Mouse (Mus musculus): ENCODE measurements around the gene Cdt1. TPM values are rescaled to one million over a fixed set of nuclear protein-coding genes. Genes with fewer than 3 reads are reported as not detected.

Gene Cdt1
- polyA plus RNA-seq (2014; fragmentation: Nextera tagmentation; extraction: Ambion mirVana) = 12.8 and 13.4 TPM in 2 replicates

GRCm38 (mm10) chr8:122567361-122568108 lies at the start of gene Cdt1:
Gene Cdt1, plus strand, starts transcription at chr8:122568015.
- peak within 1 kb of the TSS; percentile 89 for H3K4me2 ChIP-seq (ENCODE audit: low read length)
- H3K27ac ChIP-seq (ENCODE audit: low read depth, low read length) = peak within 1 kb of the TSS; percentile 82
- H3K9ac ChIP-seq (ENCODE audit: low read length) = peak within 1 kb of the TSS; percentile 84
- H3K4me1 ChIP-seq (ENCODE audit: control insufficient read depth, insufficient read depth, low read length) = peaks cover 13% of the 10 kb centered on the region
- ATAC-seq (peak; percentile 98), DNase-seq (ENCODE audit: low spot score) (peak; percentile 97)
- H3K27me3 ChIP-seq (replicated peaks; ENCODE audit: control insufficient read depth, insufficient read depth, low read length) = no peaks in the 10 kb centered on the region
- peak within 1 kb of the TSS; percentile 84 for H3K4me3 ChIP-seq (ENCODE audit: low read depth, low read length)
- H3K36me3 ChIP-seq (ENCODE audit: control insufficient read depth, insufficient read depth, low read length) = peaks cover 27% of the 10 kb centered on the region
- H3K9me3 ChIP-seq (replicated peaks; ENCODE audit: control insufficient read depth, low read length) = no peaks in the 10 kb centered on the region
- under 1% methylated on average over 60 of the region's 62 CpGs for WGBS

GRCm38 (mm10) chr8:122520611-122521010 lies 47.2 kb upstream of the Cdt1 start:
- Histone ChIP-seq H3K9ac (ENCODE audit: low read length) (no peak overlapping the region), H3K4me1 (ENCODE audit: control insufficient read depth, insufficient read depth, low read length) (peaks cover 19% of the 10 kb centered on the region), H3K27me3 (replicated peaks; ENCODE audit: control insufficient read depth, insufficient read depth, low read length) (no peaks in the 10 kb centered on the region), H3K4me2 (ENCODE audit: low read length) (no peak overlapping the region), H3K4me3 (ENCODE audit: low read depth, low read length) (no peak overlapping the region), H3K27ac (ENCODE audit: low read depth, low read length) (no peak overlapping the region), H3K36me3 (ENCODE audit: control insufficient read depth, insufficient read depth, low read length) (no peaks in the 10 kb centered on the region), H3K9me3 (replicated peaks; ENCODE audit: control insufficient read depth, low read length) (no peaks in the 10 kb centered on the region)
- DNase-seq (ENCODE audit: low spot score) = no peak
- WGBS = 77% methylated on average over 11 of the region's 11 CpGs
- no peak for ATAC-seq

GRCm38 (mm10) chr8:122522796-122523651 lies 44.8 kb upstream of the Cdt1 start:
- no peaks in the 10 kb centered on the region for H3K36me3 ChIP-seq (ENCODE audit: control insufficient read depth, insufficient read depth, low read length)
- H3K27ac ChIP-seq (ENCODE audit: low read depth, low read length) = peak overlapping the region; percentile 52
- ATAC-seq (no peak; the same call in 1 of the 2 replicates), DNase-seq (ENCODE audit: low spot score) (no peak)
- H3K9ac ChIP-seq (ENCODE audit: low read length) = 0 out of 2 replicates have a peak overlapping the region, but pooled peaks have one; percentile 45
- peak overlapping the region; percentile 44 for H3K4me2 ChIP-seq (ENCODE audit: low read length)
- H3K4me1 ChIP-seq (ENCODE audit: control insufficient read depth, insufficient read depth, low read length) = peaks cover 19% of the 10 kb centered on the region
- no peaks in the 10 kb centered on the region for H3K9me3 ChIP-seq (replicated peaks; ENCODE audit: control insufficient read depth, low read length)
- no peaks in the 10 kb centered on the region for H3K27me3 ChIP-seq (replicated peaks; ENCODE audit: control insufficient read depth, insufficient read depth, low read length)
- H3K4me3 ChIP-seq (ENCODE audit: low read depth, low read length) = no peak overlapping the region
- 67% methylated on average over 14 of the region's 14 CpGs for WGBS

GRCm38 (mm10) chr8:122523652-122524360 lies 44.0 kb upstream of the Cdt1 start:
- H3K36me3 ChIP-seq (ENCODE audit: control insufficient read depth, insufficient read depth, low read length) = no peaks in the 10 kb centered on the region
- H3K27ac ChIP-seq (ENCODE audit: low read depth, low read length) = peak overlapping the region; percentile 52
- 9% methylated on average over 23 of the region's 23 CpGs for WGBS
- no peaks in the 10 kb centered on the region for H3K9me3 ChIP-seq (replicated peaks; ENCODE audit: control insufficient read depth, low read length)
- no peaks in the 10 kb centered on the region for H3K27me3 ChIP-seq (replicated peaks; ENCODE audit: control insufficient read depth, insufficient read depth, low read length)
- DNase-seq (ENCODE audit: low spot score) (peak; percentile 86), ATAC-seq (peak; percentile 85)
- peak overlapping the region; percentile 45; the same call in 1 of the 2 replicates for H3K9ac ChIP-seq (ENCODE audit: low read length)
- peak overlapping the region; percentile 44 for H3K4me2 ChIP-seq (ENCODE audit: low read length)
- H3K4me1 ChIP-seq (ENCODE audit: control insufficient read depth, insufficient read depth, low read length) = peaks cover 19% of the 10 kb centered on the region
- H3K4me3 ChIP-seq (ENCODE audit: low read depth, low read length) = no peak overlapping the region

GRCm38 (mm10) chr8:122524506-122524905 lies 43.3 kb upstream of the Cdt1 start:
- no peaks in the 10 kb centered on the region for H3K27me3 ChIP-seq (replicated peaks; ENCODE audit: control insufficient read depth, insufficient read depth, low read length)
- DNase-seq (ENCODE audit: low spot score) (no peak), ATAC-seq (peak; percentile 22; the same call in 1 of the 2 replicates)
- no peak overlapping the region for H3K4me3 ChIP-seq (ENCODE audit: low read depth, low read length)
- no peak overlapping the region; the same call in 1 of the 2 replicates for H3K9ac ChIP-seq (ENCODE audit: low read length)
- H3K36me3 ChIP-seq (ENCODE audit: control insufficient read depth, insufficient read depth, low read length) = no peaks in the 10 kb centered on the region
- H3K4me1 ChIP-seq (ENCODE audit: control insufficient read depth, insufficient read depth, low read length) = peaks cover 19% of the 10 kb centered on the region
- 46% methylated on average over 6 of the region's 6 CpGs for WGBS
- H3K4me2 ChIP-seq (ENCODE audit: low read length) = peak overlapping the region; percentile 44
- H3K27ac ChIP-seq (ENCODE audit: low read depth, low read length) = no peak overlapping the region
- H3K9me3 ChIP-seq (replicated peaks; ENCODE audit: control insufficient read depth, low read length) = no peaks in the 10 kb centered on the region

- Histone ChIP-seq H3K27ac (ENCODE audit: low read depth, low read length) (no peak overlapping the region), H3K27me3 (replicated peaks; ENCODE audit: control insufficient read depth, insufficient read depth, low read length) (no peaks in the 10 kb centered on the region), H3K36me3 (ENCODE audit: control insufficient read depth, insufficient read depth, low read length) (no peaks in the 10 kb centered on the region), H3K9ac (ENCODE audit: low read length) (no peak overlapping the region), H3K4me1 (ENCODE audit: control insufficient read depth, insufficient read depth, low read length) (peaks cover 19% of the 10 kb centered on the region), H3K9me3 (replicated peaks; ENCODE audit: control insufficient read depth, low read length) (no peaks in the 10 kb centered on the region), H3K4me2 (ENCODE audit: low read length) (no peak overlapping the region), H3K4me3 (ENCODE audit: low read depth, low read length) (no peak overlapping the region)
- ATAC-seq (no peak), DNase-seq (ENCODE audit: low spot score) (no peak)
- whole genome bisulfite sequencing = 77% methylated on average over 6 of the region's 6 CpGs
Observed at GRCm38 (mm10) chr8:122525004-122525403, 42.8 kb upstream of the Cdt1 start.

- no peaks in the 10 kb centered on the region for H3K36me3 ChIP-seq (ENCODE audit: control insufficient read depth, insufficient read depth, low read length)
- H3K9me3 ChIP-seq (replicated peaks; ENCODE audit: control insufficient read depth, low read length) = no peaks in the 10 kb centered on the region
- H3K4me3 ChIP-seq (ENCODE audit: low read depth, low read length) = no peak overlapping the region
- DNase-seq (ENCODE audit: low spot score) (no peak), ATAC-seq (no peak)
- H3K4me1 ChIP-seq (ENCODE audit: control insufficient read depth, insufficient read depth, low read length) = peaks cover 19% of the 10 kb centered on the region
- WGBS = 74% methylated on average over 3 of the region's 3 CpGs
- no peak overlapping the region for H3K27ac ChIP-seq (ENCODE audit: low read depth, low read length)
- no peak overlapping the region for H3K4me2 ChIP-seq (ENCODE audit: low read length)
- no peaks in the 10 kb centered on the region for H3K27me3 ChIP-seq (replicated peaks; ENCODE audit: control insufficient read depth, insufficient read depth, low read length)
- no peak overlapping the region for H3K9ac ChIP-seq (ENCODE audit: low read length)
Observed at GRCm38 (mm10) chr8:122526084-122526483, 41.7 kb upstream of the Cdt1 start.

GRCm38 (mm10) chr8:122526526-122527170 lies 41.2 kb upstream of the Cdt1 start:
- ATAC-seq = no peak
- no peak overlapping the region for H3K27ac ChIP-seq (ENCODE audit: low read depth, low read length)
- H3K9me3 ChIP-seq (replicated peaks; ENCODE audit: control insufficient read depth, low read length) = no peaks in the 10 kb centered on the region
- H3K4me2 ChIP-seq (ENCODE audit: low read length) = no peak overlapping the region
- no peaks in the 10 kb centered on the region for H3K36me3 ChIP-seq (ENCODE audit: control insufficient read depth, insufficient read depth, low read length)
- no peak overlapping the region for H3K4me3 ChIP-seq (ENCODE audit: low read depth, low read length)
- no peak overlapping the region for H3K9ac ChIP-seq (ENCODE audit: low read length)
- no peak for DNase-seq (ENCODE audit: low spot score)
- peaks cover 19% of the 10 kb centered on the region for H3K4me1 ChIP-seq (ENCODE audit: control insufficient read depth, insufficient read depth, low read length)
- WGBS = 79% methylated on average over 7 of the region's 7 CpGs
- H3K27me3 ChIP-seq (replicated peaks; ENCODE audit: control insufficient read depth, insufficient read depth, low read length) = no peaks in the 10 kb centered on the region
